Mouse (Mus musculus) WW6 (cell line): ENCODE data around the gene Prps1.
"Not testable (repeated sequence)": the region's sequence is repeated elsewhere in the genome, so short reads cannot be mapped to it uniquely, and the experiment has no call there.

Experiments
- DNase-seq: peaks from one replicate; pipeline ENCODE4 v3.0.0-alpha.2; 2013; ENCODE audit warnings: low read depth, low spot score

The Prps1 gene

GRCm38 (mm10) chrX:140501401-140502301 lies 45.2 kb downstream of the Prps1 start:
- no peak for DNase-seq

- DNase-seq, result no peak
Observed at GRCm38 (mm10) chrX:140503905-140504304, 47.5 kb downstream of the Prps1 start.

GRCm38 (mm10) chrX:140505497-140506238 lies 49.3 kb downstream of the Prps1 start:
- DNase-seq, result no peak

GRCm38 (mm10) chrX:140506436-140507180 lies 50.2 kb downstream of the Prps1 start:
- DNase-seq, result no peak

- DNase-seq, result no peak
Observed at GRCm38 (mm10) chrX:140507377-140507776, 51.0 kb downstream of the Prps1 start.

- not testable (repeated sequence) for DNase-seq
Observed at GRCm38 (mm10) chrX:140508791-140509190, 52.4 kb downstream of the Prps1 start.

- DNase-seq, result no peak
Observed at GRCm38 (mm10) chrX:140509817-140510216, 53.4 kb downstream of the Prps1 start.

GRCm38 (mm10) chrX:140510696-140511429 lies 54.5 kb downstream of the Prps1 start:
- DNase-seq, result no peak

GRCm38 (mm10) chrX:140511687-140512651 lies 55.6 kb downstream of the Prps1 start:
- DNase-seq, result no peak

GRCm38 (mm10) chrX:140513379-140513778 lies 57.0 kb downstream of the Prps1 start:
- no peak for DNase-seq

- DNase-seq, result no peak
Observed at GRCm38 (mm10) chrX:140518351-140518750, 61.9 kb downstream of the Prps1 start.

- DNase-seq, result peak; percentile 39
Observed at GRCm38 (mm10) chrX:140520146-140521102, 64.0 kb downstream of the Prps1 start.

GRCm38 (mm10) chrX:140522071-140522765 lies 65.8 kb downstream of the Prps1 start:
- no peak for DNase-seq

GRCm38 (mm10) chrX:140524231-140524630 lies 67.8 kb downstream of the Prps1 start:
- no peak for DNase-seq
